Mouse (Mus musculus) CH12.LX (cell line): ENCODE measurements around the gene Gldc. TPM values are rescaled to one million over a fixed set of nuclear protein-coding genes. Genes with fewer than 3 reads are reported as not detected.

Experiments used
- DNase-seq: peaks from one replicate; pipeline ENCODE4 v3.0.0-alpha.2; 2013; ENCODE audit errors: extremely low read depth
- H3K27ac ChIP-seq: 2 replicates; pipeline ENCODE4 v1.5.1; 2012; ENCODE audit warnings: low read depth, mild to moderate bottlenecking, control low read depth, moderate library complexity; ENCODE audit not compliant: insufficient read depth
- H3K27me3 ChIP-seq: replicated peaks from 2 replicates; pipeline ENCODE3; 2012; ENCODE audit warnings: inconsistent platforms
- H3K36me3 ChIP-seq, 2 experiments: replicated peaks in 1 of 2; 2 replicates each; pipeline versions ENCODE3 to v1.6.1; 2012; ENCODE audit warnings: inconsistent platforms in 1 of 2, low read length in 1 of 2, mild to moderate bottlenecking in 1 of 2, mixed read lengths in 1 of 2, moderate library complexity in 1 of 2; ENCODE audit not compliant: control insufficient read depth in 1 of 2, insufficient read depth in 1 of 2
- H3K4me1 ChIP-seq, 2 experiments: 2 replicates each; pipeline ENCODE4 v1.6.1; 2012; ENCODE audit warnings: inconsistent platforms in 1 of 2, moderate library complexity in 1 of 2; ENCODE audit not compliant: insufficient read depth in 2 of 2, control insufficient read depth in 1 of 2
- H3K4me2 ChIP-seq: 2 replicates; pipeline ENCODE4 v1.6.1; 2012; ENCODE audit warnings: low read depth, mild to moderate bottlenecking, control low read depth; ENCODE audit not compliant: poor library complexity, insufficient read depth, severe bottlenecking
- H3K4me3 ChIP-seq, 3 experiments: fragments of 150-350 bp in 1 of 3; sonication (generic) in 1 of 3; replicated peaks in 1 of 3; 2 replicates each; pipeline versions ENCODE3 to v1.5.1; 2011 to 2012; ENCODE audit warnings: low read depth in 2 of 3, low read length in 2 of 3, mild to moderate bottlenecking in 2 of 3, moderate library complexity in 2 of 3, control low read depth in 1 of 3, improper control_type of control experiment in 1 of 3, inconsistent platforms in 1 of 3, mixed read lengths in 1 of 3; ENCODE audit not compliant: poor library complexity in 1 of 3
- H3K79me2 ChIP-seq: replicated peaks from 2 replicates; pipeline ENCODE4 v1.6.1; 2012; ENCODE audit warnings: mild to moderate bottlenecking, moderate library complexity; ENCODE audit not compliant: control insufficient read depth, poor library complexity, insufficient read depth, severe bottlenecking; ENCODE audit errors: extremely low read depth
- H3K9ac ChIP-seq: 2 replicates; pipeline ENCODE4 v1.6.1; 2012; ENCODE audit warnings: low read depth, mild to moderate bottlenecking, control low read depth, moderate library complexity; ENCODE audit not compliant: insufficient read depth
- H3K9me3 ChIP-seq: replicated peaks from 2 replicates; pipeline ENCODE3; 2012; ENCODE audit warnings: low read length, inconsistent platforms, mixed read lengths
- BHLHE40 ChIP-seq: IDR thresholded peaks from 2 replicates; pipeline ENCODE4 v1.6.1; 2011; ENCODE audit warnings: mild to moderate bottlenecking, low read depth, low read length, improper control_type of control experiment
- CHD1 ChIP-seq: IDR thresholded peaks from 2 replicates; pipeline ENCODE4 v1.6.1; 2012; ENCODE audit warnings: low read depth, low read length, improper control_type of control experiment, inconsistent platforms
- ELF1 ChIP-seq: IDR thresholded peaks from 2 replicates; pipeline ENCODE4 v1.6.1; 2014; ENCODE audit warnings: low read depth, mild to moderate bottlenecking, inconsistent platforms, low read length, improper control_type of control experiment
- EP300 ChIP-seq: IDR thresholded peaks from 2 replicates; pipeline ENCODE4 v1.6.1; 2011; ENCODE audit warnings: low read length, improper control_type of control experiment
- ETS1 ChIP-seq: conservative IDR thresholded peaks from 2 replicates; pipeline ENCODE4 v1.6.1; 2012; ENCODE audit warnings: low read depth, mild to moderate bottlenecking, inconsistent platforms, low read length, improper control_type of control experiment, moderate library complexity
- GABPA ChIP-seq: IDR thresholded peaks from 2 replicates; pipeline ENCODE4 v1.6.1; 2012; ENCODE audit warnings: low read depth, low read length, improper control_type of control experiment, inconsistent platforms; ENCODE audit not compliant: insufficient replicate concordance
- IRF4 ChIP-seq: IDR thresholded peaks from 2 replicates; pipeline ENCODE4 v1.6.1; 2014; ENCODE audit warnings: low read depth, mild to moderate bottlenecking, inconsistent platforms, low read length, improper control_type of control experiment
- JUN ChIP-seq: IDR thresholded peaks from 2 replicates; pipeline ENCODE4 v1.6.1; 2011; ENCODE audit warnings: low read depth, mild to moderate bottlenecking, low read length, improper control_type of control experiment, moderate library complexity; ENCODE audit not compliant: insufficient read depth
- MAFK ChIP-seq: IDR thresholded peaks from 2 replicates; pipeline ENCODE4 v1.6.1; 2011; ENCODE audit warnings: low read length, improper control_type of control experiment; ENCODE audit not compliant: insufficient replicate concordance
- MAX ChIP-seq: IDR thresholded peaks from 2 replicates; pipeline ENCODE4 v1.6.1; 2011; ENCODE audit warnings: low read length, improper control_type of control experiment
- MAZ ChIP-seq: IDR thresholded peaks from 2 replicates; pipeline ENCODE4 v1.6.1; 2012; ENCODE audit warnings: low read depth, mild to moderate bottlenecking, inconsistent platforms, low read length, improper control_type of control experiment, moderate library complexity
- MEF2A ChIP-seq: IDR thresholded peaks from 2 replicates; pipeline ENCODE4 v1.6.1; 2014; ENCODE audit warnings: low read depth, mild to moderate bottlenecking, inconsistent platforms, low read length, improper control_type of control experiment, borderline replicate concordance
- MXI1 ChIP-seq: IDR thresholded peaks from 2 replicates; pipeline ENCODE4 v1.6.1; 2011; ENCODE audit warnings: mild to moderate bottlenecking, low read depth, low read length, improper control_type of control experiment
- MYC ChIP-seq: IDR thresholded peaks from 2 replicates; pipeline ENCODE4 v1.6.1; 2011; ENCODE audit warnings: low read depth, mild to moderate bottlenecking, improper control_type of control experiment, low read length
- NRF1 ChIP-seq: IDR thresholded peaks from 2 replicates; pipeline ENCODE4 v1.6.1; 2014; ENCODE audit warnings: low read depth, mild to moderate bottlenecking, inconsistent platforms, low read length, improper control_type of control experiment, moderate library complexity
- PAX5 ChIP-seq: IDR thresholded peaks from 2 replicates; pipeline ENCODE4 v1.6.1; 2012; ENCODE audit warnings: low read length, inconsistent platforms, mixed read lengths
- POLR2A ChIP-seq: IDR thresholded peaks from 2 replicates; pipeline ENCODE4 v1.6.1; 2011; ENCODE audit warnings: low read depth, mild to moderate bottlenecking, improper control_type of control experiment, low read length
- RCOR1 ChIP-seq: conservative IDR thresholded peaks from 2 replicates; pipeline ENCODE4 v1.6.1; 2012; ENCODE audit warnings: low read depth, mild to moderate bottlenecking, inconsistent platforms, low read length, improper control_type of control experiment
- SIN3A ChIP-seq: IDR thresholded peaks from 2 replicates; pipeline ENCODE4 v1.6.1; 2012; ENCODE audit warnings: low read length, improper control_type of control experiment, inconsistent platforms
- TBP ChIP-seq: conservative IDR thresholded peaks from 2 replicates; pipeline ENCODE4 v1.6.1; 2011; ENCODE audit warnings: low read depth, low read length, improper control_type of control experiment
- TCF12 ChIP-seq: IDR thresholded peaks from 2 replicates; pipeline ENCODE4 v1.6.1; 2014; ENCODE audit warnings: low read depth, mild to moderate bottlenecking, inconsistent platforms, low read length, improper control_type of control experiment
- UBTF ChIP-seq: IDR thresholded peaks from 2 replicates; pipeline ENCODE4 v1.6.1; 2012; ENCODE audit warnings: low read depth, mild to moderate bottlenecking, inconsistent platforms, low read length, improper control_type of control experiment, moderate library complexity
- USF1 ChIP-seq: IDR thresholded peaks from 2 replicates; pipeline ENCODE4 v1.6.1; 2014; ENCODE audit warnings: low read depth, mild to moderate bottlenecking, inconsistent platforms, low read length, improper control_type of control experiment
- USF2 ChIP-seq: conservative IDR thresholded peaks from 2 replicates; pipeline ENCODE4 v1.6.1; 2011; ENCODE audit warnings: low read depth, low read length, improper control_type of control experiment
- dilution Hi-C: fragments of 300-500 bp; cut with MboI; formaldehyde crosslinking; loops from 2 replicates; pipeline ENCODE4 v1.14.3; 2020; ENCODE audit warnings: low sequenced_read_pairs; ENCODE audit not compliant: extremely low pct_unique_long_range_greater_than_20kb, extremely low pct_ligation_motif_present
- in situ Hi-C: fragments of 300-500 bp; cut with MboI; formaldehyde crosslinking; loops from 3 replicates; pipeline ENCODE4 v1.14.3; 2019; ENCODE audit warnings: low sequenced_read_pairs, low pct_ligation_motif_present, low pct_unique_long_range_greater_than_20kb, mixed read lengths
- polyA plus RNA-seq: library from polyadenylated mRNA; unstranded; fragments of >175 nt; gene quantifications from 2 replicates; pipeline ENCODE4 v1.2.1, GENCODE M21; 2012; ENCODE audit warnings: low read depth; ENCODE audit not compliant: insufficient read length
- total RNA-seq, 2 experiments: library from RNA; depleted of rRNA; stranded (reverse); fragments of 300-350 nt in 1 of 2; fragments of >200 nt in 1 of 2; gene quantifications; 2 replicates each; pipeline ENCODE4 v1.2.3; 2012 to 2014

Gene Gldc
- total and polyA plus RNA-seq, 3 experiments = 0.30 to 1.8 (median 0.64) TPM

GRCm38 (mm10) chr19:30124999-30125669 lies 50.1 kb downstream of the Gldc start:
- no peak overlapping the region; the same call in 1 of the 2 replicates for H3K27ac ChIP-seq
- H3K9me3 ChIP-seq = no peaks in the 10 kb centered on the region
- H3K4me1 ChIP-seq = peaks cover 9 to 11% of the 10 kb centered on the region in 2 experiments
- H3K79me2 ChIP-seq = no peaks in the 10 kb centered on the region
- no peak overlapping the region for H3K4me3 ChIP-seq
- peak overlapping the region; percentile 25; the same call in 1 of the 2 replicates for H3K4me2 ChIP-seq
- in situ Hi-C loops = loop anchor here (5.0 kb wide), 1 partner anchor 303 kb away; no protein-coding TSS in a partner anchor
- H3K36me3 ChIP-seq = no peaks in the 10 kb centered on the region
- H3K9ac ChIP-seq = no peak overlapping the region
- TF ChIP-seq TCF12 = 0 out of 2 replicates have a peak, but pooled peaks have one; percentile 22
- peak; percentile 58; the same call in 1 of the 2 replicates for TF ChIP-seq MYC
- TF ChIP-seq ETS1 = peak; percentile 54
- 0 out of 2 replicates have a peak, but pooled peaks have one; percentile 39 for TF ChIP-seq TBP
- peak; percentile 14; the same call in 1 of the 2 replicates for TF ChIP-seq ELF1
- peak; percentile 81 for TF ChIP-seq BHLHE40
- no peak for TF ChIP-seq NRF1
- TF ChIP-seq EP300 = peak; percentile 76
- TF ChIP-seq IRF4 = peak; percentile 80
- TF ChIP-seq MEF2A = no peak
- no peak for TF ChIP-seq POLR2A
- TF ChIP-seq, all 38 proteins: peak for 8
- peak; percentile 63 for DNase-seq
- H3K27me3 ChIP-seq = no peaks in the 10 kb centered on the region
- dilution Hi-C loops = no loop called here

GRCm38 (mm10) chr19:30118344-30119312 lies 56.6 kb downstream of the Gldc start:
- DNase-seq = peak; percentile 70
- dilution Hi-C loops = no loop called here
- H3K4me2 ChIP-seq = peak overlapping the region; percentile 22; the same call in 1 of the 2 replicates
- no peaks in the 10 kb centered on the region for H3K79me2 ChIP-seq
- no peak overlapping the region for H3K9ac ChIP-seq
- peak; percentile 35; the same call in 1 of the 2 replicates for TF ChIP-seq ELF1
- peak; percentile 27; the same call in 1 of the 2 replicates for TF ChIP-seq USF2
- TF ChIP-seq NRF1 = no peak
- peak; percentile 72; the same call in 1 of the 2 replicates for TF ChIP-seq RCOR1
- TF ChIP-seq MYC = peak; percentile 94
- TF ChIP-seq ETS1 = peak; percentile 81
- TF ChIP-seq SIN3A = peak; percentile 64
- peak; percentile 85 for TF ChIP-seq EP300
- no peak for TF ChIP-seq CHD1
- peak; percentile 98 for TF ChIP-seq MAX
- TF ChIP-seq PAX5 = no peak
- peak; percentile 94 for TF ChIP-seq BHLHE40
- TF ChIP-seq TBP = no peak
- TF ChIP-seq TCF12 = peak; percentile 73; the same call in 1 of the 2 replicates
- TF ChIP-seq MXI1 = peak; percentile 92
- no peak for TF ChIP-seq POLR2A
- TF ChIP-seq JUN = no peak
- peak; percentile 16; the same call in 1 of the 2 replicates for TF ChIP-seq USF1
- TF ChIP-seq IRF4 = peak; percentile 67; the same call in 1 of the 2 replicates
- peak; percentile 81 for TF ChIP-seq MAFK
- TF ChIP-seq GABPA = no peak
- TF ChIP-seq MAZ = 0 out of 2 replicates have a peak, but pooled peaks have one; percentile 31
- no peak for TF ChIP-seq UBTF
- no peaks in the 10 kb centered on the region for H3K36me3 ChIP-seq
- H3K4me3 ChIP-seq = no peak overlapping the region
- in situ Hi-C loops = loop anchor here (10.0 kb wide), 2 partner anchors 84 to 444 kb away; partner anchors contain the start of gene Uhrf2
- no peaks in the 10 kb centered on the region for H3K27me3 ChIP-seq
- no peaks in the 10 kb centered on the region for H3K9me3 ChIP-seq
- H3K27ac ChIP-seq = peak overlapping the region; percentile 55
- H3K4me1 ChIP-seq = peaks cover 28 to 29% of the 10 kb centered on the region in 2 experiments
